Mouse (Mus musculus) kidney, postnatal 14 days (tissue): ENCODE measurements around the gene 4933405L10Rik.

Experiments
- DNase-seq: peaks from one replicate; pipeline ENCODE4 v3.0.0; 2022; ENCODE audit warnings: mixed read lengths

Gene 4933405L10Rik

DNA sequence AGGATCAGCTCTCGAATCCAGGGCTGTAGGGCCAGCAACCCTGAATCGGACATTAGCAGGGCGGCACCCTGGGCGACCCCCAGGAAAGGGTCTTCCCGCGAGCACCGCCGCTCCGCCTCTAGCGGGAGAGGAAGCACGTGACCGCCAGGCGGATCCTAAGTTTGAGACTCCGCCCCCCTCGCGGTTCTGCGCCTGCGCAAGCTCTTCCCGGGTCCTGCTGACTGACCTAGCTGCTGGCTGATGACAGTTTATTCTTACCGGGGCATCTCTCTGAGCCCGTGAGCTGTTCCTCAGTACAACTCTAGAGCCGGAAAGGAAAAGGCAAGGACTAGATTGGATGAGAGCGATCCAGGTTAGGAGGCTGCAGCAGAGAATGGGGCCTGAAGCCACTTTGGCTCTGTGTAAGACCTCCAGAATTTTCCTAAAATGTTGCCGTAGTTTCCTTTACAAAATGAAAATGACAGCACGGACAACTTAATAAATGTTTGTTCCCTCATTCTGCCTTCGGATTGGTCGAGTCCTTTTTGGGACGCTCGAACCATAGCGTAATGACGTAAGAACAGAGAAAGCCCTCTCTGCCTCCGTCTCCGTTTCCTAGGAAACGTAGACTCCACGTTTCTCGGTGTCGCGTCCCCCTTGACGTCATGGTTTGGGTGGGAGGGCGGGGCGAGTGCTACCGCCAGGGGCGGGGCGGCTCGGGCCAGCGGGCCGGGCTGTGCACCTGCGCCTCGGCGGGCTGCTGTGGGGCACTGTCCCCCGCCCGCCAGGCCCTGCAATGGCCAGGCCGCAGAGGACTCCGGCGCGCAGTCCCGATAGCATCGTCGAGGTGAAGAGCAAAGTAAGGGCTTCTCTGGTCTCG lies 6.3 kb upstream of the 4933405L10Rik start, which contains the start of the genes Acd and Pard6a:
Gene Acd, minus strand, starts transcription at position 137 of the 859 bp plus-strand sequence.
Gene Pard6a, plus strand, starts transcription at position 183 of the 859 bp plus-strand sequence.
- peak; percentile 97 for DNase-seq

DNA sequence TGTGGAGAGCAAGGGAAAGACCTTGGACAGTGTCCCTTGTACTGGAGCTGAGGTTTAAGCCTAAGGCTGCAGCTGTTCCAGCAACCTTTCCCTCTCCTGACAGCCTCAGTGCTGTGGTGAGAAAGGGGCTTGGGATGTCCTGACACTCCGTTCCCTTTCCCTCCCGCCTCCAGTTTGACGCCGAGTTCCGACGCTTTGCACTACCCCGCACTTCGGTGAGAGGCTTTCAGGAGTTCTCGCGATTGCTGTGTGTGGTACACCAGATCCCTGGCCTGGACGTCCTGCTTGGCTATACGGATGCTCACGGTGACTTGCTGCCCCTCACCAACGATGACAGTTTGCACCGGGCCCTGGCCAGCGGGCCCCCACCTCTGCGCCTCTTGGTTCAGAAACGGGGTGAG lies 5.5 kb upstream of the 4933405L10Rik start:
- DNase-seq = no peak

DNA sequence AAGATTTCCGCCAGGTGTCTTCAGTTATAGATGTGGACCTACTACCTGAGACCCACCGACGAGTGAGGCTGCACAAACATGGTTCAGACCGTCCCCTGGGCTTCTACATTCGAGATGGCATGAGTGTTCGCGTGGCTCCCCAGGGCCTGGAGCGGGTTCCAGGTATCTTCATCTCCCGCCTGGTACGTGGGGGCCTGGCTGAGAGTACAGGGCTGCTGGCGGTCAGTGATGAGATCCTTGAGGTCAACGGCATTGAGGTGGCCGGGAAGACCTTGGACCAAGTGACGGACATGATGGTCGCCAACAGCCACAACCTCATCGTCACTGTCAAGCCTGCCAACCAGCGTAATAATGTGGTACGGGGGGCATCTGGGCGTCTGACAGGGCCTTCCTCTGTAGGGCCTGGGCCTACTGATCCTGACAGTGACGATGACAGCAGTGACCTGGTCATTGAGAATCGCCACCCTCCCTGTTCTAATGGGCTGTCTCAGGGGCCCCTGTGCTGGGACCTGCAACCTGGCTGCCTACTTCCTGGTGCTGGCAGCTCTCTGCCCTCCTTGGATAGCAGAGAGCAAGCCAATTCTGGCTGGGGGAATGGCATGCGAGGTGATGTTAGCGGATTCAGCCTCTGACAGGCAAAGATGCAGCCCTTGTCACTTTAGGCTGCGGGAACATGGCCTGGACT lies 4.6 kb upstream of the 4933405L10Rik start:
- DNase-seq = no peak

DNA sequence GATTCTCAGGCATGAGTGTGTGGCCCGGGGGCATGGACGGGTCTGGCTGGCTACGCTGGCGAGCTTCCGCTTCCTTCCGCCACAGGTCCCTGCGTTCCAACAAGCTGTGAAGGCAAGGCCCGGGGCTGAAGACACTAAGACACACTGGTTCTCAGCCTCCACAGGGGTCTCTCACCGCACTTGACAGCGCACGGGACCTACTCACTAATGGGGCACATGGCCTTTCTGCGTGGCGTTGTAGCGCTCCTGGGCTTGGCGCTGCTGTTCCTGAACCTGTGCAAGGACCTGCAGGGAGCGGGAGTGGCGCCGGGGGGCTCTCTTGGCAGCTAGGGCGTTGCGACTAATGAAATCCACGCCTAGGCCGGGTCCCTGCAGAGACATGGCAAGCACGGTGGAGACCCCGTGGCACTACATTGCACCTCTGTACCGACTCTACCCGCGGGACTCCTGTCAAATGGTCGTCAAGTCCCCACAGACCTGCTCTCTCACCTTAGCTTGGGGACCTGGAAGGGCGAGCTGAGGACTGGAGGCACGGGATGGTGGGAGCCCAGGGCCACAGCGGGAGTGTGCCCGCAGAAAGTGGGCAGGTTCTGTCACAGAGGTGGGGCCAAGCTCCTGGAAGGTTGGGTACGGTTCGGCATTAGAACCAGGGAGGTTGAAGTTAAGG lies 3.2 kb upstream of the 4933405L10Rik start:
- DNase-seq = no peak

DNA sequence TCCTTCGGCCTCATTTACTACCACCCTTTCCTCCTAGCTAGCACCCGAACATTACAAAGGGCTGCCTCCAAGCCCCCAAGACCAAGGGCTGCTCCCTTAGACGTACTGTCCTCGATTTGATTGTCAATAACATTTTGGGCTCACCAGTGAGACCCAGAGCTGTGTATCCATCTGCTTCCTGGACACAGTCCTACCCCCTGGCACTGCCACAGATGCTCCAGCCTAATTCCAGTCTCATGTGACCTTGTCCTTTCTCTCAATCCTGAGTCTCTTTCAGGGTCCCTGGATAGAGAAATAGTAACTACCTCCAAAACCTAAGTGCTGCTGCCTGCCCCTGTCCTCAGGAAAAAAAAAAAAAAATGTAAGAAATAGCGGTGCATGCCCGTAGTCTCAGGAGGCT lies 2.5 kb upstream of the 4933405L10Rik start:
- no peak for DNase-seq

DNA sequence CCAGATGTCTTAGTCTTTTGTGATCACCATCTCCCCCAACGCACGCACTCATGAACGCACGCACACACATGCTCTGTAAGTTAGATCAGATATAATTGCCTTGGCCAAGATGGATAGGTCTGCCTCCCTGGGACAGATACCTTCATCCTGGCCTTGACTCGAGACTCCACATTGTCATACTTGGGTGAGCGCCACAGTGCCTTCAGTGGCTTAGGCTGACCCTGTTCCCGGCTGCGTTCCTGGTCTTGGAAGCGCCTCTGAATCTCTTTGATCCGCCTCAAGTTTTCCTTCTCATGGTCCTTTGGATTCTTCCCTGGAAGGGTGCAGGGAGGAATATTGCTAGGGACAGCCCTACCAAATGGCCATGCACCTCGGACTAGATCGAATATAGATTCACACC lies 1.0 kb upstream of the 4933405L10Rik start:
- no peak for DNase-seq

DNA sequence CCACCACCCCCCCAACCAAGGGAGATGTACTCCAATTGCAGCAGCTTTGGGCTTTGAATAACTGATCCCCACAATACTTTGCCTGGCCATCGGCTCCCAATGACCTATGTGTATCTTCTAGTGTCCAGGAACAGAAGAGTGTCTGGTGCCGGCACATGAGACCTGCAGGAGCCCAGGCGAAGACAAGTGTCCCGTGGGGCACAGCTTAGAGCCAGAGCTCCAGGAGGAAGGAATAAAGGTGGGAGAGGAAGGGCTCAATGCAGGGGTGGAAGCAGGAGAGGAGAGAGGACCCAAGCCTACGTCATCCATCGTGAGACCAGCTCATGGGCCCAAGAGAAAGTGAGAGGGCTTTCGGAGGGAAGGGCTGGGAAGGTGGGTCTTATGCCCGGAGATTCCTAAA lies 1.2 kb downstream of the 4933405L10Rik start:
- DNase-seq = no peak

DNA sequence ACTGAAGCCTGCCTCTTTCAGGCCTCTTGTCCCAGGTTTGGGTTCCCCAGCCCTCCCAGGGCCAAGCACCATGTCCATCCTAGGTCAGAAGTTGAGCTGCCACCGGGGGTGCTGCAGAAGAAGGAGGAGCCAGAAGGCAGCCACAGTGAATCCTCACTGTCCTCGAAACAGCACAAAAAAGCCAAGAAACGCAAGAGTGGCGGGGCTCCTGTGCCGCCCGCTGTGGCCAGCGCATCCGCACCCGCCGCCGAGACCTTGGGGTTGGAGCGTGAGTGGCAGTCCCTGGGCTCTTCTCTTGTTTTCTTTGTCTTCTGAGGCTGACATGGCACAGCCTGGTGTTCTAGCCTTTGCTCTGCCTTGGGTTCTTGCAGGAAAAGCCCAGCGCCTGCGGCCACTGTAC lies 1.9 kb downstream of the 4933405L10Rik start:
- no peak for DNase-seq

DNA sequence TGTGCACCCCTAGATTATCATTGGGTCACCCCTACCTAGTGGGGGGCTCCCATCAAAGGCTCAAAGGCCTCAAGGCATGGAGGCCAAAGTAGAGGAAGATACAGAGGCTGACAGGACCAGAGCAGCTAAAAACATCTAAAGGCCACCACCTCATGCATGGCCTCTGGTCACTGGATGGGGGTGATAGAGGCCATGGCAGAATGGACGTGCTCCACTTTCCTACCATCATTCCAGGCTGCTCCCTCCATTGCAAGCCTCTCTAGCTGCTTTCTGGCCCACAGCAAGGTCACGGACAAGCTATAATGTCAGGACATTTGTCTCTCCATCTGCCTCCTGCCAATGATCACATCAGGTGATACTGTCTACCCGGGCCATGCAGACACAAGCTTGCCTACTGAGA lies 4.8 kb downstream of the 4933405L10Rik start:
- DNase-seq = no peak

DNA sequence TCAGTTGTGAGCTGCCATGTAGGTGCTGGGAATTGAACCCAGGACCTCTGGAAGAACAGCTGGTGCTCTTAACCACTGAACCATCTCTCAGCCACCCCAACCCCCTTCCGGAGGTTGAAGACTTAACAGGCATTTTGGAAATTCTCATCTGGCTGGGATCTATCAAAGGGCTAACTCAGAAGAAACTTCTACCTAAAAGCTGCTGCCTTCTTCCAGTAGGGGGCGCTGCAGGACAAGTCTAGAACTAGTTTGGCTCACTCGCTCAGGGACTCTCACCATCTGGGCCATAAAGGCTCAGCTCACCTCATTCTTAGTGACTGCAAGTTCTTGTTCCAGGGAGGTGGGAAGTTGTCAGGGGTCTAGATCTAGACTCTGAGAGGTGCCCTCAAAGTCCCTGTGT lies 6.7 kb downstream of the 4933405L10Rik start:
- DNase-seq = peak; percentile 91

DNA sequence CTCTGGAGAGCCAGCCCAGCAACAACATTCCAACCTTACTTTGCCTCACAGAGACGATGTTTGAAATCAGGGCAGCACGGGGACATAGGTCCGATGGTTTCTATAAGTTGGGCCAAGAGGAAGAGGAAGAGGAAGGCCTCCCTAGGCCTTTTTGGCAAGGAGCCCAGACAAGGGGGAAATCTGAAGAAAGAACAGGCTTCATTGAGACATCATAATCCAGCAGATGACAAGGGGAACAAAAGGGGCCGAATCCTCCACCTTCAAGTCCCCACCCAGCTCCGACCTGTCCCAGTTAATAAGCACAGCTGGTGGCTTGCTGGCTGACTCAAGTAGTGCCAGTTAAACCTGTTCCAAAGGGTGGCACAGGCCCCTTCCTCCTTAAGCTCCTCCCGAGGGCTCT lies 7.6 kb downstream of the 4933405L10Rik start:
- DNase-seq = peak; percentile 43

DNA sequence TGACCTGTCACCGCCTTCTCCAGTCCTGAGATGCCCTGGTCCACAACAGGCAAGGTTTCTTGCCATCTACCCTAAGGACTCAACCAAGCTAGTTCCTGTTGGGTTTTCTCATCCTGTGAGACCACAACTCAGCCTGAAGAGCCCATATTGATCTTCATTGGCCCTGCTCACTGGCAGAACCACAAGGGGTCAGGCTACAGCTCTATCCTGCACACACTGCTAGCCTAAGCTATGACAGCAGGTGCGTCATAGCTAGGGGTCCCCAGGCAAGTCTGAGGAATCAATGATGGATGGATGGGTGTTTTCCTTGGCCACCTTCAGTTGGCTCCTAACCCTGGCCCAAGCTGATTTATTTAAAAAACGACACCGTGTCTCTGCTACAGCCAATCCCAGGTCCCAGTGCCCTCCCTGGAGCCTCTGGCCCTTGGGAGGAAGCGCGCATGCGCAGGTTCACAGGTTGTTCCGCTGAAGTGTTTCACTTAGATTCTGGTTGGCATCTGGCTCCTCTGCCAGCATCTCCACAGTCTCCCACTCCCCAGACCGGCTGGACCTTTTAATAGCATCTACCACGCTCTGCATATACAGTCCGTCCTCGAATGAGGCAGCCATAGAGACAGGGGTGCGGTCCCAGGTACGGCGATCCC lies 9.0 kb downstream of the 4933405L10Rik start:
- DNase-seq = no peak

DNA sequence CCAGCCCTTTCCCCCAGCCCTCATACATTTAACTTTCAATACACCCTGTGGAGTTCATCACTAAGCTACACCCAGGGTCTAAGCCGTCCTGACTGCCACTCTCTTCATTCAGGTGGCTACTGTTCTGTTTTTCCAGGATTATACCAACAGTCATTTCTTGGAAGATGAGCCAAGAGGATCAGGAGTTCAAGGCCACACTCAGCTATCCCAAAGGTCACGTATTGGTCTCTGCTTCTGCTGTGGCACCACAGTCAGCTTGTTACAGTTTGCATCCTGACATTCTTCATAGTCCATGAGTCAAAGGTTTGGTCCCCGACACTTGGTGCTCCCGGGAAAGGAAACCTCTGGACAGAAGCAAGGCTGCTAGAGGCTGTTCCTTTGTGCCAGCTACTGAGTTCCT lies 12.2 kb downstream of the 4933405L10Rik start:
- no peak for DNase-seq

DNA sequence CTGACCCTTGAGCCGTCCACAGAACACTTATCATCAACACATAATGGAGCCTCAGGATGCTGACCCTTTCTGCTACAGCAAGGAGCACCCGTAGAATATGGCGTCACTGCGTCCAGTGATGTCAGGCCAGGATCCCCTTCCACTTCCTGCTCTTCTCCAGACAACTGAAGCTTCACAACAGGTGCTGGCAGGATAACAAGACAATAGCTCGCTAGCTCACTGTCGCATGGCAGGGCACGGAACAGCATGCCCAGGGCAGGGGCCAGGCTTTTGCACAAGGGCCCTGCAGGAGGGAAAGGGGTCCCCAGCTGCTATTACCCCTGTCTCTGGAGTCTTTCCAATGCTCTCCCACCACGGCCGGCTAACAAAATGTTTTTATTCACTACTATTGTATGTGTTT lies 15.4 kb downstream of the 4933405L10Rik start:
- no peak for DNase-seq

DNA sequence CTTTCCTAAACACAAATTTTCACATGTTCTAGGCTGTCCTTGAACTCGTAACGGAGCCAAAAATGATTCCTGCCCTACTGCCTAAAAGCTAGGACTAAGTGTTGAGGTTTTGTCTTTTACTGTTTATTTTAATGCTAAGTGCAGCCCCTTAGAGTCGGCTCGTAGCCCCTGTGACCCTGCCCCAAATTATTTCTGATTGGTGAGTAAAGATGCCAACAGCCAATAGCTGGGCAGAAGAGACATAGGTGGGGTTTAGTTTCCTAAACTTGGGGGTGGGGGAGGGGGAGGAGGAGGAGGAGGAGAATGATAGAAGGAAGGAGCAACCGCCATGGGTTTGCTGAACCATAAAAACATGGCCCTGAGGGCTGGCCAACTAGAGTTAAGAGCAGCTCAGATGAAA lies 18.3 kb downstream of the 4933405L10Rik start:
- DNase-seq = no peak

DNA sequence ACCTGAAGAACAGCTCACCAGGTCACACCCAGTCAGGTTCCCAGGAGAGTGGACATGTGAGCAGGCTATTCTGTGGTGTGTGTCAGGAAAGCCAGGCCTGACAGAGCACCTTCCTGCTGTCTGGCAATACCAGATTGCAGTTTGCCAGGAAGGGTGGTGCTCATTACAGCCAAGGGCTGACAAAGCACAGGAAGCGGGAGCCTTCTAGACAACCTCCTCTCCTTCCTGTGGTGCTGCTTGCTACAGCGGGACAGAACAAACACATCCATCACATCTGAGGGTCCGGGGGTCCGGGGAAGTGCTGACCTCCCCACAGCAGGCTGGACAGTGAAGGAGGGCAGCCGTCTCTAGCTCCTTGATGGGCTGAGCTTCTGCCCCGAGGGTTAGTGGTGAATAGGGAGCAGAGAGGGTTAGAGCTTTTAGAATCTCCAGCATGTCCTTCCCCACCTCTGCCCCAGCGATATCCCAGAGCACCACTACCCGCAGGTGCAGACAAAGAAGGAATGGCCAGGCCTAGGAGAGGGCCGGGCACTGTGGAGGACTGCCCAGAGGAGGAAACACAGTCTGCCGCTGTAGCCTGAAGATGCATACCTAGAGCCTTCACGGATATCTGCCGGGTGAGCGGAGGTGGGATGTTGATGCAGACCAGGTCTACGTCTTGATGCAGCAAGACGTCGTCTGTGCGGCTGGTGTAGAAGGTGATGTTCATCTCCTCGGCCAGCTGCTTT lies 20.1 kb downstream of the 4933405L10Rik start:
- peak; percentile 77 for DNase-seq

DNA sequence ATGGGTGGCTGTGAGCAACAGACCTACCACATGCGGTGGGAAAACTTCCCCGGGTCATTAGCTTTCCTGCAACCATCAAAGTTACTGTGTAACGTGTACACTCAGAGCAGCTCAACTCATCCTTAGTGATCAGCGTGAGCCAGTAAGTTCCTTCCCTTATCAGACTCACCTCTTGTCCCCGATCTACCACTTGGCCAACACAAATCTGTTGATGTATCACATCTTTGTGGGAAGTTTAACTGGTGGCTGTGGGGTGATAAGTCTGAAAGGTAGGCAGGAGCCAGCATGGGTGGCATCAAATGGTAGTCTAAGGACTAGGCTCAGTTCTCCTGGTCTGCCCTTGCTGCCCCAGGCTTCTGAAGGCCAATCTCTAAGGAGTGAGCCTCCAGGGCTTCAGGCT lies 24.7 kb downstream of the 4933405L10Rik start:
- no peak for DNase-seq

DNA sequence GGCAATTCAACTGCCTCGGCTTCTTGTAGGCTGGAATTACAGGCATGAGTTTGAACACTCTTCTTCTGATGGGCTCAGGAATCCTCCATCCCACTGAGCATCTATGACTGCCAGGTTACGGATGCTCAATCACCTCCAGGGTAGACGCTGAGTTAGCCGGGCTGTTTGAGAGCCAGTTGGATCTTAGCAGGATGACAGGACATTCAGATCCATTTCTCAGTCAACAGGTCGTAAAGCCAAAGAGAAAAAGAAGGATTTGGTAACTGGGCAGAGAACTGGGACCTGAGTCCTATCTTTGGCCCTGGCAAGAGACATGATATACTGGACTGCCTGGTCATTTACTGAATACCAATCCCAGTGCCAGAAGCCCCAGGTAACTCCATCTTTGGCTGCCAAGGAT lies 31.8 kb downstream of the 4933405L10Rik start:
- DNase-seq = no peak

DNA sequence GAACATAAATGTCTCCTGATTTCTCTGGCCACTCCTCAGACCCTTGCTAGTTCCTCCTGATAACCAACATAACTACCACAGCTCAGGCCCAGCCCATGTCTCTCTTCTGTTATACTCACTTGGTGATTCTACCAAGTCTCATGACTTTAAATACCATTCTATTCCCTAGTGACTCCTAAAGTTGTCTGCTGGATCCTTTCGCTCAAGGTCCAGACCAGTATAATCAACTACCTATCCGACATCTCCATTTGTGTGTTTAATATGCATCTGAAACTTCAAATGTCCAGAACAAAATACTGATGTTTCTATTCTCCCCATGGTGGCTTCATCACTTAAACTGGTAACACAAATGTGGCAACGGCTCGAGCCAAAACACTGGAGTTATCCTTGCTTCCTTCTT lies 35.8 kb downstream of the 4933405L10Rik start:
- no peak for DNase-seq

DNA sequence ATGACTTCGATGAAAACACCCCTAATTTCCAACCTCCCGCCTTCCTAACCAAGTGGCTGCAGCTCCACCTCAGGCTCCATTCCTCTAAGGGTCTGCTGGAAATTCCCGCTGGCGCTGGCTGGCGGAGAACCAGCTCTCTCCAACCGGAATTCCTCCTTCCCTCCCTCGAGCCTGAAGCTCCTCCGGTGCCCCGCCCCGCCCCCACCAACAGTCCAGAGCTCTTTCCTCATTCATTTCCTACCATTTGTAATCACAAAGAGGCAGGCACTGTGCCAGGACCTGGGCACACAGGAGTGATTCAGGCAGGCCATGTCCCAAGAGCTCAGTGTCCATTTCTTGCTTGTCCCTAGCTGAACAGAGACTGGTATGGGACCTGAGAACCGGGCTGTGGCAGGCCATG lies 43.2 kb downstream of the 4933405L10Rik start:
- DNase-seq = peak; percentile 90

DNA sequence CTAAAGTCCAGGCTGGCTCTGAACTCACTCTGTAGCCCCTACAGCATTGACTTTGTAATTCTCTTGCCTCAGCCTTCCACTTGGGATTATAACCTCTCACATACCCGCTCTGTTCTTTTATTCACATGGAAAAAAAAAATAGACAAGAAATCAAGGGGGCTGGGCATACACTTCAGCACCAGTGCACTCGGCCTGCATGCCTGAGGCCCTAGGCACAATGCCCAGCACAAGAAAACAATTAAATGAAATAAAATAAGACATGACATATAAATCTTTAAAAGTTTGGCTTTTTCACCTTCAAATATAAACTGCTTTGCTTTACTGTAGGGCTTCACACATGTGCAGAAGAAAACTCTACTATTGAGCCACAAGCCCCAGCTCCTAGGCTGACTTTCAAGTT lies 46.5 kb downstream of the 4933405L10Rik start:
- DNase-seq = no peak

DNA sequence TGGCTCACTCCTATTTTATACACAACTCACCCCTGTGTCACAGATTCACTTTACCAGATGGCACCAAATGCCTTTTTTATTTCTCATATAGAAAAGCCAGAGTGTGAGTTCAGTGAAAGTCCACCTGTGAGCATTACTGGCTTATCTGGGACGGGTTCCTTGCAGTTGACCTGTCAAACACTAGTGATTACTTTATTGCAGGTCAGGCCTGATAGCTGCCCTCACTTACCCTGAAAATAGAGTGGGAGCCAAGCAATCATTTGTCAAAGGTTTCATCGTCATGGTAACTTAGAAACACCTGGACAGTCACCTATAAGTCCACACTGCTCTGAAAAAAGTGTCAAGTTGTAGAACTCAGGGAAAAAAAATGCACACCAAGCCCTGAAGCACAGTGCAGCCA lies 47.2 kb downstream of the 4933405L10Rik start:
- DNase-seq = no peak
